Mouse (Mus musculus) thymus, adult 2 months (tissue): ENCODE results near the gene Mctp1. TPM values are rescaled to one million over a fixed set of nuclear protein-coding genes. Genes with fewer than 3 reads are reported as not detected.

Experiments used
- DNase-seq: peaks from one replicate; pipeline ENCODE4 v3.0.0; 2021
- H3K27ac ChIP-seq: fragments of 200-500 bp; 2 replicates; pipeline ENCODE4 v1.5.1; 2012; ENCODE audit warnings: low read length, control low read depth; ENCODE audit not compliant: control insufficient read depth, insufficient read depth
- H3K27me3 ChIP-seq: fragments of 200-500 bp; 2 replicates; pipeline ENCODE4 v1.6.1; 2012; ENCODE audit warnings: mild to moderate bottlenecking, low read length, moderate library complexity, mixed read lengths; ENCODE audit not compliant: control insufficient read depth, insufficient read depth
- H3K36me3 ChIP-seq: fragments of 200-500 bp; 2 replicates; pipeline ENCODE4 v1.6.1; 2012; ENCODE audit warnings: mild to moderate bottlenecking, low read length, moderate library complexity; ENCODE audit not compliant: control insufficient read depth, insufficient read depth
- H3K4me1 ChIP-seq: fragments of 200-500 bp; replicated peaks from 2 replicates; pipeline ENCODE4 v1.6.1; 2012; ENCODE audit warnings: low read length; ENCODE audit not compliant: control insufficient read depth, insufficient read depth
- H3K4me3 ChIP-seq: fragments of 200-500 bp; 2 replicates; pipeline ENCODE4 v1.5.1; 2012; ENCODE audit warnings: mild to moderate bottlenecking, low read length, control low read depth, moderate library complexity; ENCODE audit not compliant: control insufficient read depth, insufficient read depth
- CTCF ChIP-seq: fragments of 200-500 bp; IDR thresholded peaks from 2 replicates; pipeline ENCODE4 v1.5.1; 2012; ENCODE audit warnings: mild to moderate bottlenecking, control low read depth, low read length, moderate library complexity, borderline replicate concordance; ENCODE audit not compliant: control insufficient read depth, poor library complexity, insufficient read depth; ENCODE audit errors: extremely low read depth
- POLR2A ChIP-seq: fragments of 200-500 bp; IDR thresholded peaks from 2 replicates; pipeline ENCODE4 v1.6.1; 2012; ENCODE audit warnings: mild to moderate bottlenecking, low read length, control low read depth, moderate library complexity; ENCODE audit not compliant: control insufficient read depth, poor library complexity, insufficient read depth; ENCODE audit errors: extremely low read depth
- WGBS: fragments of 180-500 bp; shearing (Covaris S2); methylation state at CpG from one replicate; pipeline ENCODE4 v1.1.7; 2018; 5-methylcytosine and 5-hydroxymethylcytosine counted together
- polyA plus RNA-seq: library from polyadenylated mRNA; depleted of rRNA; stranded (reverse); fragments of >200 nt; gene quantifications from 2 replicates; pipeline ENCODE4 v1.2.3, GENCODE M21; 2012

Gene Mctp1
- polyA plus RNA-seq, 1 experiment: 0.77 TPM

GRCm38 (mm10) chr13:76620525-76620924 lies 236.2 kb downstream of the Mctp1 start:
- Histone ChIP-seq H3K36me3 (no peaks in the 10 kb centered on the region), H3K27me3 (no peaks in the 10 kb centered on the region), H3K4me3 (no peak overlapping the region), H3K4me1 (no peaks in the 10 kb centered on the region), H3K27ac (no peak overlapping the region)
- no peak for DNase-seq
- TF ChIP-seq POLR2A (no peak), CTCF (no peak)
- 61% methylated on average over 1 of the region's 1 CpGs for WGBS

- WGBS: 48% methylated on average over 1 of the region's 1 CpGs
- H3K27ac ChIP-seq: no peak overlapping the region
- no peaks in the 10 kb centered on the region for H3K4me1 ChIP-seq
- no peaks in the 10 kb centered on the region for H3K27me3 ChIP-seq
- H3K4me3 ChIP-seq: no peak overlapping the region
- no peak for TF ChIP-seq CTCF
- TF ChIP-seq POLR2A: no peak
- no peaks in the 10 kb centered on the region for H3K36me3 ChIP-seq
- DNase-seq: no peak
These were observed 249.4 kb downstream of the Mctp1 start for GRCm38 (mm10) chr13:76633707-76634106.

- no peak for TF ChIP-seq CTCF
- TF ChIP-seq POLR2A: no peak
- DNase-seq: no peak
- Histone ChIP-seq H3K4me3 (no peak overlapping the region), H3K36me3 (no peaks in the 10 kb centered on the region), H3K27ac (no peak overlapping the region), H3K27me3 (no peaks in the 10 kb centered on the region), H3K4me1 (no peaks in the 10 kb centered on the region)
- WGBS: 47% methylated on average over 2 of the region's 2 CpGs
These were observed 253.9 kb downstream of the Mctp1 start for GRCm38 (mm10) chr13:76638282-76638681.

- H3K27ac ChIP-seq: no peak overlapping the region
- DNase-seq: no peak
These were observed 275.2 kb downstream of the Mctp1 start for GRCm38 (mm10) chr13:76659523-76659922.

GRCm38 (mm10) chr13:76681286-76681685 lies 297.0 kb downstream of the Mctp1 start:
- Histone ChIP-seq H3K36me3 (no peaks in the 10 kb centered on the region), H3K27me3 (no peaks in the 10 kb centered on the region), H3K4me1 (no peaks in the 10 kb centered on the region), H3K4me3 (no peak overlapping the region), H3K27ac (no peak overlapping the region)
- TF ChIP-seq CTCF: no peak
- no peak for TF ChIP-seq POLR2A
- no peak for DNase-seq

More at GRCm38 (mm10) chr13:76659523-76659922, 275.2 kb downstream of the Mctp1 start:
- no peak overlapping the region for H3K4me3 ChIP-seq
- no peaks in the 10 kb centered on the region for H3K36me3 ChIP-seq
- no peaks in the 10 kb centered on the region for H3K27me3 ChIP-seq
- H3K4me1 ChIP-seq: no peaks in the 10 kb centered on the region
- TF ChIP-seq POLR2A (no peak), CTCF (no peak)

GRCm38 (mm10) chr13:76689349-76689748 lies 305.0 kb downstream of the Mctp1 start:
- no peak overlapping the region for H3K27ac ChIP-seq
- H3K4me3 ChIP-seq: no peak overlapping the region
- no peaks in the 10 kb centered on the region for H3K27me3 ChIP-seq
- H3K4me1 ChIP-seq: no peaks in the 10 kb centered on the region
- no peak for TF ChIP-seq CTCF
- no peak for TF ChIP-seq POLR2A
- WGBS: 51% methylated on average over 2 of the region's 2 CpGs
- H3K36me3 ChIP-seq: no peaks in the 10 kb centered on the region
- DNase-seq: no peak

GRCm38 (mm10) chr13:76690143-76690542 lies 305.8 kb downstream of the Mctp1 start:
- TF ChIP-seq POLR2A (no peak), CTCF (no peak)
- DNase-seq: no peak
- Histone ChIP-seq H3K4me1 (no peaks in the 10 kb centered on the region), H3K4me3 (no peak overlapping the region), H3K27ac (no peak overlapping the region), H3K36me3 (no peaks in the 10 kb centered on the region), H3K27me3 (no peaks in the 10 kb centered on the region)
